Mouse (Mus musculus): ENCODE measurements around the gene Taar8c.

Gene Taar8c

DNA sequence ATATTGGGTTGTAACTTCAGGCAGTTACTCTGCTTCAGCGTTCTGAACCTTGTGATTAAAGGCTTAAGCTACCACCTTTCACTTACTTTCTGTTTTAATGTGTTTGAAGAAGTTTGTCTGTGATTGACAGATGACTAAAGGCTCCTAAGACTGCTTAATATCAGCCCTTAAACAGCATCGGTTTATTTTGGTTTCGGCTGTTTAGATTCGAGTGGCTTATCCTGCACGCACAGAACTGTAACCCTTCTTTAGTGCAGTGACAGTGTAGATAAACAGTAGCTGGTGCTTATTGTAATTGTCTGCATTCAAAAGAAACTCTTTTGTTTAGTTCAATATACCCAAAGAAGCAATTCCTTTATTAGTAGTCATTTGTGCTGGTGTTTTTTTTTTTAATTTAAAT lies 49.7 kb downstream of the Taar8c start:
- DNase-seq: no peak
